Mouse (Mus musculus) stomach, embryonic 16.5 days (tissue): ENCODE measurements around the gene Iqce. TPM values are rescaled to one million over a fixed set of nuclear protein-coding genes. Genes with fewer than 3 reads are reported as not detected.
A peak's percentile ranks its signal among the peaks of the same experiment; 100 is the strongest.

Experiments used
- ATAC-seq: fragments of 200-750 bp; cut with Nextera tagmentation; 2 replicates; pipeline ENCODE4 v1.8.0; 2017; ENCODE audit warnings: moderate number of reproducible peaks, moderate TSS enrichment; ENCODE audit not compliant: insufficient read depth, low FRiP score
- H3K27ac ChIP-seq: fragments of 300-500 bp; sonication (generic); 2 replicates; pipeline ENCODE4 v1.5.1; 2014; ENCODE audit warnings: low read length
- H3K27me3 ChIP-seq: fragments of 300-500 bp; sonication (generic); 2 replicates; pipeline ENCODE4 v1.6.1; 2014; ENCODE audit warnings: low read length, control low read depth, mixed read lengths; ENCODE audit not compliant: control insufficient read depth, insufficient read depth
- H3K36me3 ChIP-seq: fragments of 300-500 bp; sonication (generic); 2 replicates; pipeline ENCODE4 v1.6.1; 2014; ENCODE audit warnings: low read length; ENCODE audit not compliant: control insufficient read depth, insufficient read depth
- H3K4me1 ChIP-seq: fragments of 300-500 bp; sonication (generic); 2 replicates; pipeline ENCODE4 v1.6.1; 2014; ENCODE audit warnings: low read length, control low read depth, mixed read lengths; ENCODE audit not compliant: control insufficient read depth, insufficient read depth
- H3K4me2 ChIP-seq: fragments of 300-500 bp; sonication (generic); 2 replicates; pipeline ENCODE4 v1.6.1; 2014; ENCODE audit warnings: low read depth, low read length, mixed read lengths
- H3K4me3 ChIP-seq: fragments of 300-500 bp; sonication (generic); replicated peaks from 2 replicates; pipeline ENCODE4 v1.5.1; 2014; ENCODE audit warnings: mild to moderate bottlenecking, low read length
- H3K9ac ChIP-seq: fragments of 300-500 bp; sonication (generic); 2 replicates; pipeline ENCODE4 v1.6.1; 2014; ENCODE audit warnings: low read length
- H3K9me3 ChIP-seq: fragments of 300-500 bp; sonication (generic); replicated peaks from 2 replicates; pipeline ENCODE4 v1.6.1; 2016; ENCODE audit warnings: low read length, control low read depth; ENCODE audit not compliant: control insufficient read depth
- WGBS: fragments of 180-500 bp; shearing (Covaris S2); extraction: QIAGEN DNeasy Blood & Tissue Kit; methylation state at CpG from one replicate; pipeline ENCODE4 v1.1.7; 2014; 5-methylcytosine and 5-hydroxymethylcytosine counted together
- polyA plus RNA-seq: library from polyadenylated mRNA; unstranded; fragments of >200 nt; fragmentation: Nextera tagmentation; extraction: Ambion mirVana; gene quantifications from 2 replicates; pipeline ENCODE4 v1.2.1, GENCODE M21; 2015

The Iqce gene
- polyA plus RNA-seq, 1 experiment from 2014 or later: 21.1 TPM

DNA sequence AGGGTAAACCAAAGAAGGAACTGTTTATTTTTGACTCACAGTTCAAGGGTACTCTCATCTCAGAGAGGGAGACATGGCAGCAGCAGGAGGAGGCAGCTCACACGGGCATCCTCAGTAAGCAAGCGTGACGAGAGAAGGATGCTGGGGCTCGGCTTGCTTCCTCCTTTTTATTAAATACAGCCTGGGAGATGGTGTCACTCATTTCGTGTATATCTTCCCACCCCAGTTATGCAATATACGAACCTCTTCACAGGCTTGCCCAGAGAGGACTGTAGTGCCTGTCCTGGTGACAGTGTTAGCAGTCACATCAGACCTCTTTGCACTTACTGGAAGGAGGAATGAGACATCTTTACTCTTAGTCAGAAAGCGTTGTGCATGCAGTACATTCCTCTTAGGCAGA lies 18.6 kb upstream of the Iqce start:
- Histone ChIP-seq H3K4me3 (no peak overlapping the region), H3K9ac (no peak overlapping the region), H3K4me1 (no peaks in the 10 kb centered on the region), H3K4me2 (no peak overlapping the region), H3K27me3 (no peaks in the 10 kb centered on the region), H3K36me3 (peaks cover 24% of the 10 kb centered on the region), H3K9me3 (0 out of 2 replicates have a peak, but pooled peaks cover 5% of the 10 kb centered on the region), H3K27ac (no peak overlapping the region)
- ATAC-seq: no peak
- WGBS: 75% methylated on average over 7 of the region's 7 CpGs

DNA sequence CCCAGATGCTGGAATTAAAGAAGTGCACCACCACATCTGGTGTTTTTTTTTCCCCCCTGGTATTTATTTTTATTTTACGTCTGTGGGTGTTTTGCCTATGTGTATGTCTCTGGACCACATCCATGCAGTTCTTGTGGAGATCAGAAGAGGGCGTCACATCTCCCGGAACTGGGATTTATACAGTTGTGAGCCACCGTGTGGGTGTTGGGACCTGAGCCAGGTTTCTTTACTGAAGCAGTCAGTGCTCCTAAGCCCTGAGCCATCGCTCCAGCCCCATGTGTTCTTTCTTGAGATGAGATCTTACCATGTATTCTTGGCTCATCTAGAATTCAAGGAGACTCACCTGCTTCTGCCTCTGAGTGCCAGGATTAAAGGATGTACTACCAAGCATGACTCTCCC lies 8.9 kb upstream of the Iqce start:
- no peak overlapping the region for H3K27ac ChIP-seq
- no peak for ATAC-seq
- 81% methylated on average over 5 of the region's 5 CpGs for WGBS

DNA sequence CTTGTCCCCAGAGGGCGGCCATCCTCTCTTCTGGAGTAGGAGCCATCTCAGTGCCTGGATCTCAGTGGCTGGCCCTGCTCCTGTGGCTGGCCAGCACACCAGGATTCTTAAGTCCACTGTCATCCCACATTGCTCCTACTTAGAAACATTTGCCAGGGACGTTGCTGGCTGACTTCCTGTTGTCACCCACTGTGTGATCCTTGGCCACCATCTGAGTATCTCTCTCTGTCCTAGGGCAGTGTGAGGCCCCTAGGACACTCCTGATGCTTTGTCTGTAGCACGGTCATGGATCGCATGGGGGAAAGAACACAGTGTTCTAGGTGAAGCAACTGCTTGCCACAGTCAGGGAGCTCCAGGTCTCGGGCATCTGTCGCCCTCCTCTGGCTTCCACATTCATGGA lies 8.1 kb upstream of the Iqce start:
- Histone ChIP-seq H3K4me3 (no peak overlapping the region), H3K27ac (no peak overlapping the region), H3K9ac (no peak overlapping the region), H3K27me3 (no peaks in the 10 kb centered on the region), H3K4me2 (no peak overlapping the region), H3K4me1 (peaks cover 9% of the 10 kb centered on the region; the same call in 1 of the 2 replicates), H3K36me3 (peaks cover 21% of the 10 kb centered on the region), H3K9me3 (no peaks in the 10 kb centered on the region)
- WGBS: 89% methylated on average over 6 of the region's 6 CpGs
- no peak for ATAC-seq

More for the DNA sequence above, 8.9 kb upstream of the Iqce start:
- no peaks in the 10 kb centered on the region for H3K27me3 ChIP-seq
- H3K9ac ChIP-seq: no peak overlapping the region
- 0 out of 2 replicates have a peak, but pooled peaks cover 2% of the 10 kb centered on the region for H3K4me1 ChIP-seq
- H3K9me3 ChIP-seq: no peaks in the 10 kb centered on the region
- H3K4me3 ChIP-seq: no peak overlapping the region
- no peak overlapping the region for H3K4me2 ChIP-seq
- peaks cover 22% of the 10 kb centered on the region for H3K36me3 ChIP-seq

DNA sequence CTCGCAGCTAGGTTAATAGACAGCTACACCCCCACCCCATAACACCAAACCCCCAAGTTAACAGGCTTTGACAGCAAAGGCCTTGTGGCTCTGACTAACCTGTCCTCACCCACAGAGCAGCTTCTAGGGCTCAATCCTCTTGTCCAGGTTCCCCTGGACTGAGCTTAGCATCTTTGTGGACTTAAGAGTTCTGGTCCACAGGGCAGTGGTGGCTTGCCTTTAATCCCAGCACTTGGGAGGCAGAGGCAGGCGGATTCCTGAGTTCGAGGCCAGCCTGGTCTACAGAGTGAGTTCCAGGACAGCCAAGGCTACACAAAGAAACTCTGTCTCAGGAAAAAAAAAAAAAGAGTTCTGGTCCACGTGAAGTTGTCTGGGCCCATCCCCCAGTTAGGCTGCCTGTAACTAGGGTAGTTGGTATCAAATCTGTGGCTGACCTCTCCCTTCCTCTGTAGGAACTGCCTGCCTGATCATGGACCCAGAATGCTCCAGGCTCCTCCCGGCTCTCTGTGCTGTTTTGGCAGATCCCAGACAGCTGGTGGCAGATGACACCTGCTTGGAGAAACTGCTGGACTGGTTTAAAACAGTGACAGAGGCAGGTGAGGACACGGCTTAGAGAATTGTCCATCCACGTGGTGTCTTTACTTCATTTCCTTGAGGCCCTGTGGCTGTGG lies 3.5 kb upstream of the Iqce start:
- WGBS: 44% methylated on average over 7 of the region's 7 CpGs
- Histone ChIP-seq H3K4me2 (peak overlapping the region; percentile 87), H3K27ac (peak overlapping the region; percentile 88), H3K27me3 (no peaks in the 10 kb centered on the region), H3K36me3 (no peaks in the 10 kb centered on the region), H3K4me3 (peak overlapping the region; percentile 61), H3K9me3 (no peaks in the 10 kb centered on the region), H3K9ac (peak overlapping the region; percentile 73), H3K4me1 (peaks cover 29% of the 10 kb centered on the region)
- no peak for ATAC-seq

DNA sequence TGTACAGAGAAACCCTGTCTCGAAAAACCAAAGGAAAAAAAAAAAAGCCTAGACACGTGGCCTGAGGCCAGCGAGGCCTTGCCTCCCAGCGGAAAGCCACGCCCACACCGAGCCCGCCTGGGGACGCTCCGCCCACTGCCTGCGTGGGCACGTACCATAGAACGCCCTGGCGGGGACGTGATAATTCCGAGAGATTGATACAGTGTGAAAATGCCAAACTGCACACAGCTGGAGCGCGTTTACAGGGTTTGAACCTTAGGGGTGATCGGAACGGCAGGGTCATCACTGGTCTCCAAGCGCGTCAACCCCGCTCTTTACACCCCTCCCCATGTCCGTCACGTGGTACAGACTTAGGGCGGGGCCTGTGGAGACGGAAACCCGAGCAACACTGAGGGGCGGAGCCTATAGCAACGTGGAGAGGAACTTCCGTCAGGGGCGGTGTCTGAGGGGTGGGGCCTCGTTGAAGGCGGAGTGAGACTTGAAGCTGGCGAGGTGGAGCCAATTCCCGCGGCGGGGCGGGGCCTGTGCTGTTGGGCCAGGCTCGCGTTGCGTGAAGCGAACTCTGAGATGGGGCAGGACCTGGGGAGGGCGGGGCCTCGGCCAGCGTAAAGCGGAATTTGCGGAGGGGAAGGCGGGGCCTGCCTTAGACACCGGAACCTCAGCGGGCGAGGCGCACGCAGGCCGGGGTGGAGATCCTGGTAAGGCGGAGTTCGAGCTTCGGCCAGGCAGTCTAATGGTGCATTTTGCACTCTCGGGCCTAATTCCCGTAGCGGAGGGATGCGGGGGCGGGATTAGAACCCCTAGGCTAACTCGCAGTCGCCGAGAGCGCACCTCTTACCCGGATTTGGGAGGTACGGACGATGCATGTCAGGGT lies 2.4 kb upstream of the Iqce start, which contains the start of gene Brat1:
TSS of gene Brat1 (plus strand) at position 634 of the 874 bp plus-strand sequence.
- H3K4me3 ChIP-seq: peak within 1 kb of the TSS; percentile 61
- peak within 1 kb of the TSS; percentile 87 for H3K4me2 ChIP-seq
- H3K9ac ChIP-seq: peak within 1 kb of the TSS; percentile 79
- no peaks in the 10 kb centered on the region for H3K9me3 ChIP-seq
- H3K27me3 ChIP-seq: no peaks in the 10 kb centered on the region
- peak within 1 kb of the TSS; percentile 95 for H3K27ac ChIP-seq
- ATAC-seq: peak; percentile 96
- H3K36me3 ChIP-seq: no peaks in the 10 kb centered on the region
- H3K4me1 ChIP-seq: peaks cover 29% of the 10 kb centered on the region
- WGBS: under 1% methylated on average over 69 of the region's 69 CpGs

DNA sequence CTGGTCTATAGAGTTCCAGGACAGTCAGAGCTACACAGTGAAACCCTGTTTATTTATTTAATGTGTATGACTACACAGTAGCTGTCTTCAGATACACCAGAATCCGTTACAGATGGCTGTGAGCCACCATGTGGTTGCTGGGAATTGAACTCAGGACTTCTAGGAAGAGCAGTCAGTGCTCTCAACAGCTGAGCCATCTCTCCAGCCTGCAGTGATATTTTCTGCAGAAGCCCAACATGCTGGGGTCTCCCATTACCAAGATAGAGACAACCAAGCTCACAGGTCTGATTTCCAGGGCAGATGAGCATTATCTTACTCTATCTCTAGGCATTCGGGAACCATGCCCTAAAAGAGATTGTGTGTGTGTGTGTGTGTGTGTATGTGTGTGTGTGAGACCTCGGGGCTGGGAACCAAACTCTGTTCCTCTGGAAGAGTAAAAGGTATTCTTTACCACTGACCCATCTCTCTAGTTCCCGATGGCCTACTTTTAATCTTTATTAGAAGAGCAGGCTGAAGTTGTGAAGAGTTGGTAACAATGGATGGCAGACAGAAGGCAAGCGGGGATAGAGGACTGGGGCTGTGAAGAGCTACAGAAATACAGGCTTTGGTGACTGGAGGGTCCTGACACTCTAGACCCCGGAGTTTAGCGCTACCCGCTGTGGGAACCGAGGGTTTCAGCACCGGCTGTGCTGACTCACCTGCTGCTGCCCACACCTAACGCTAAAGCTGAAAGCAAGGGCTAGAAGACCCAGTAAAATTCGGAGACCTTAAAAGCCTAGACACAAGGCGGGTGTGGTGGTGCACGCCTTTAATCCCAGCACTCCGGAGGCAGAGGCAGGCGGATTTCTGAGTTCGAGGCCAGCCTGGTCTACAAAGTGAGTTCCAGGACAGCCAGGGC lies 1.6 kb upstream of the Iqce start:
- Histone ChIP-seq H3K27me3 (no peaks in the 10 kb centered on the region), H3K4me3 (peak overlapping the region; percentile 61), H3K9ac (peak overlapping the region; percentile 79), H3K9me3 (no peaks in the 10 kb centered on the region), H3K4me2 (peak overlapping the region; percentile 52), H3K27ac (peak overlapping the region; percentile 95), H3K4me1 (peaks cover 29% of the 10 kb centered on the region), H3K36me3 (no peaks in the 10 kb centered on the region)
- ATAC-seq: no peak
- 33% methylated on average over 17 of the region's 17 CpGs for WGBS

DNA sequence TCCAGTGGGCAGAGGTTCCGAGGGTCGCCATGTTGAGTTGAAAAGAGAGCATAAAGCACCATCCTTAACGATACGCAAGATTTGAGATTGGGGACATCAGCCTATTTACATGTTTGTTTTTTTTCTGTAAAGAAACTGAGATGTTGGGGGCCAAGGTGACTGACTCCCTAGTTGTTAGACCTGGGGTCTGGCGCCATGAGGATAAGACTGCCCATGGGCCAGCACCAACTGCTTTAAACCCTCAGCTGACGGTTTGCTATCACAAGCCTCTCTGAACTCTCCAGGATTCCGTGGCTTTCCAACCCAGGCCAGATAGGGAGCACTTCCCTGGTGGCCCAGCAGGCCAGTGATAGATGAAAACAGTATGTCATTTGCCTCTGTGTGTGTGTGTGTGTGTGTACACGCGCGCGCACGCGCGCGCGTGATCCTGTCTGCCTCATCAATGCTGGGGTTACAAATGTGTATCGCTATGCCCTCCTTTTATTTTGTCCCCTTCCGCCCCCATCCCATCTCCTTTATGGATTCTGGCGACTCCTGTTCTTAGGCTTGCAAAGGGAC lies 519 bp upstream of the Iqce start:
- peaks cover 29% of the 10 kb centered on the region for H3K4me1 ChIP-seq
- peak overlapping the region; percentile 85 for H3K27ac ChIP-seq
- H3K4me3 ChIP-seq: peak overlapping the region; percentile 86
- no peaks in the 10 kb centered on the region for H3K9me3 ChIP-seq
- H3K27me3 ChIP-seq: no peaks in the 10 kb centered on the region
- no peak for ATAC-seq
- no peaks in the 10 kb centered on the region for H3K36me3 ChIP-seq
- peak overlapping the region; percentile 83 for H3K4me2 ChIP-seq
- 58% methylated on average over 19 of the region's 19 CpGs for WGBS
- peak overlapping the region; percentile 92 for H3K9ac ChIP-seq

DNA sequence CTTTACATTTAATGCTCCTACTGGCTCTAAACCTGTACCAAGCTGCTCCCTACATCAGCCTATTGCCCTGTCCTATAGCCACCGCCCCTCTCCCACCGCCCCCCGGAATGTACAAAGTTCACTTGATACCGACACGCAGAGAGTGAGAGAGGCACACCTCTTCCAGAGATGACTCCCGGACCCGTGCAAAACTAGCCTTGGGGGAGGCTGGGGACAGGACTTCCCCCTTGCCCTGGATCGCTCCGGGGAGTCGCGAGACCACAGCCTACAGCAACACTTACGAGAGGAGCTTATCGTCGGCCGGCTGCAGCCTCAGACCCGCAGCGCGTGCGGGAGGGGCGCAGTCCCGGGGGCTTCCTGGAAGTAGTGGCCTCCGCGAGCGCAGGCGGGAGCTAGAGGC lies 517 bp downstream of the Iqce start:
- peak overlapping the region; percentile 83 for H3K4me2 ChIP-seq
- H3K9me3 ChIP-seq: no peaks in the 10 kb centered on the region
- H3K27ac ChIP-seq: peak overlapping the region; percentile 85
- no peak for ATAC-seq
- H3K4me3 ChIP-seq: peak overlapping the region; percentile 86
- peaks cover 29% of the 10 kb centered on the region for H3K4me1 ChIP-seq
- WGBS: under 1% methylated on average over 25 of the region's 25 CpGs
- H3K36me3 ChIP-seq: no peaks in the 10 kb centered on the region
- no peaks in the 10 kb centered on the region for H3K27me3 ChIP-seq
- H3K9ac ChIP-seq: peak overlapping the region; percentile 92
